21 mouse cellular contexts compared by ENCODE assay signal in the genomic region with DNA sequence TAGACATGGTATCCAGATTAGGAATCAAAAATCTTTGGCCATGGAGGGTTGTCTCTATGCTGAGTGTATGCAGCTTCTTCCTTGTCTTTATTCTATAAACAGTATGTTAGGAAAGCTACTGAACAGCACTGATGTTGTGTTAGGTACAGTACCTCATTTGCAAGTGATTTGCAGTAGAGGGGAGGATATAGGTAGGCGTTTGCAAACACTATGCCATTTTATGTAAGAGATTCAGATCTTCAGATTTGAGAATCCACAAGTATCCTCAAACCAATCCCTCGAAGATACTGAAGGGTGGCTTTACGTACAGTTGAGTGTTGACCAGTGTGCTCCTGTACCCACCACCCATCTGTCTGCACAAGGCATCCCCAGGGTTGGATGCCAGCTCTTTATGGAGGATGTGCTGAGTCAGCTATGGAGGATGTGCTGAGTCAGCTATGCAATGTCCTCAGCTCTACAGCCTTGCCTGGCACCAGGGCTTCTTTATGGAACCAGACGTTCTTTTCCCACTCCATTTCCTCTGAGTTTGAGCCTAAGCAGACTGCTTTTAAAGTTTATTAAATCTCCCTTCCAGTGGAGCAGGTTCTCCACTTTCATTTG.
A peak's percentile ranks its signal among the peaks of the same experiment; 100 is the strongest.
DNase-seq lines count a peak whose midpoint lies in the region; ATAC-seq and TF ChIP-seq lines count a peak whose summit lies in the region.
"Had no signal": no experiment of that assay in that cellular context is flagged by ENCODE, and none has a peak within 500 bp of the region (broad histone marks: within the 10 kb centered on the region; RNA-seq: fewer than 3 reads in every experiment).

No protein-coding gene starts in this region.

- H3K36me3 ChIP-seq in thymus, adult 2 months (ENCODE audit: control insufficient read depth, insufficient read depth, low read length): no peaks in the 10 kb centered on the region
- H3K36me3 ChIP-seq: embryonic facial prominence, embryonic 12.5 days; embryonic facial prominence, embryonic 15.5 days; hindbrain, embryonic 10.5 days; hindbrain, embryonic 13.5 days had no signal

- no peaks in the 10 kb centered on the region for H3K27me3 ChIP-seq in thymus, adult 2 months (ENCODE audit: control insufficient read depth, insufficient read depth, low read length)
- H3K27me3 ChIP-seq: embryonic facial prominence, embryonic 12.5 days; embryonic facial prominence, embryonic 15.5 days; hindbrain, embryonic 13.5 days had no signal

- TF ChIP-seq CTCF in cortical plate, adult 2 months (IDR thresholded peaks at IDR 0.05; ENCODE audit: extremely low read depth, insufficient read depth, low read length): no peak
- TF ChIP-seq CTCF in thymus, adult 2 months (IDR thresholded peaks at IDR 0.05; ENCODE audit: borderline replicate concordance, control insufficient read depth, extremely low read depth, insufficient read depth, low read length, poor library complexity): no peak

- TF ChIP-seq POLR2A in cortical plate, adult 2 months (IDR thresholded peaks at IDR 0.05; ENCODE audit: extremely low read depth, insufficient read depth, low read length): no peak
- TF ChIP-seq POLR2A in thymus, adult 2 months (IDR thresholded peaks at IDR 0.05; ENCODE audit: control insufficient read depth, extremely low read depth, insufficient read depth, low read length, poor library complexity): no peak

- ATAC-seq in frontal cortex, adult (ENCODE audit: low TSS enrichment): peak; percentile 92
- ATAC-seq: activated CD4-positive, CD25-positive, alpha-beta regulatory T cell, adult 4 months; forebrain, postnatal 0 days; hindbrain, embryonic 16.5 days had no signal

- no peak overlapping the region for H3K4me3 ChIP-seq in cortical plate, adult 2 months (ENCODE audit: insufficient read depth, low read length)
- H3K4me3 ChIP-seq in thymus, adult 2 months (ENCODE audit: control insufficient read depth, insufficient read depth, low read length): no peak overlapping the region
- H3K4me3 ChIP-seq: embryonic facial prominence, embryonic 12.5 days; embryonic facial prominence, embryonic 15.5 days; hindbrain, embryonic 10.5 days; hindbrain, embryonic 13.5 days had no signal

- peaks cover 2% of the 10 kb centered on the region for H3K4me1 ChIP-seq in cortical plate, adult 2 months (ENCODE audit: control insufficient read depth, insufficient read depth, low read length)
- H3K4me1 ChIP-seq in thymus, adult 2 months (replicated peaks; ENCODE audit: control insufficient read depth, insufficient read depth, low read length): no peaks in the 10 kb centered on the region
- H3K4me1 ChIP-seq: embryonic facial prominence, embryonic 12.5 days; embryonic facial prominence, embryonic 15.5 days; hindbrain, embryonic 10.5 days; hindbrain, embryonic 13.5 days had no signal

- DNase-seq in frontal cortex, postnatal 10 days (ENCODE audit: low spot score in 2 of 2): no peak
- DNase-seq in right cerebral cortex, adult 18-20 months: peak; percentile 48
- DNase-seq in right cerebral cortex, postnatal 25 days: no peak
- DNase-seq in thymus, postnatal 36 days: no peak
- DNase-seq in thymus, adult 2 months: no peak
- DNase-seq: adrenal gland, adult 8-10 months; adrenal gland, postnatal 25 days; cerebellum, adult 18-20 months; cerebellum, adult 9-10 months; cerebellum, postnatal 14 days; forebrain, postnatal 0 days; gastrocnemius, postnatal 10 days; heart, postnatal 36 days had no signal

- WGBS in thymus, adult 2 months: 96% methylated on average over 4 of the region's 4 CpGs

- H3K27ac ChIP-seq in cortical plate, adult 2 months (ENCODE audit: insufficient read depth, low read length): peak overlapping the region; percentile 70; the same call in 1 of the 2 replicates
- no peak overlapping the region for H3K27ac ChIP-seq in thymus, adult 2 months (ENCODE audit: control insufficient read depth, insufficient read depth, low read length)
- H3K27ac ChIP-seq: embryonic facial prominence, embryonic 12.5 days; embryonic facial prominence, embryonic 15.5 days; hindbrain, embryonic 10.5 days; hindbrain, embryonic 13.5 days had no signal
